8 mouse cellular contexts compared by ENCODE assay signal in genomic region chr13:78198871-78199641, GRCm38 (mm10). TPM values are rescaled to one million over a fixed set of nuclear protein-coding genes. Genes with fewer than 3 reads are reported as not detected.
DNase-seq lines count a peak whose midpoint lies in the region; ATAC-seq lines count a peak whose summit lies in the region.

No protein-coding gene starts in this region.

- WGBS in heart, embryonic 16.5 days: under 1% methylated on average over 85 of the region's 92 CpGs
- WGBS in midbrain, embryonic 13.5 days: under 1% methylated on average over 69 of the region's 92 CpGs

- H3K4me1 ChIP-seq in heart, embryonic 16.5 days (ENCODE audit: control insufficient read depth, insufficient read depth, low read length): peaks cover 10% of the 10 kb centered on the region
- peaks cover 12% of the 10 kb centered on the region for H3K4me1 ChIP-seq in midbrain, embryonic 13.5 days (replicated peaks)

- peaks cover 32% of the 10 kb centered on the region for H3K27me3 ChIP-seq in heart, embryonic 16.5 days (ENCODE audit: control insufficient read depth, insufficient read depth, low read length)
- 0 out of 2 replicates have a peak, but pooled peaks cover 2% of the 10 kb centered on the region for H3K27me3 ChIP-seq in midbrain, embryonic 13.5 days

- peak overlapping the region; percentile 99 for H3K4me2 ChIP-seq in heart, embryonic 16.5 days (ENCODE audit: low read depth, low read length)
- peak overlapping the region; percentile 80 for H3K4me2 ChIP-seq in midbrain, embryonic 13.5 days (replicated peaks)

- peak overlapping the region; percentile 82 for H3K27ac ChIP-seq in heart, embryonic 16.5 days (ENCODE audit: low read length)
- peak overlapping the region; percentile 100 for H3K27ac ChIP-seq in midbrain, embryonic 13.5 days

- ATAC-seq in heart, embryonic 16.5 days (replicated peaks; ENCODE audit: extremely low read depth, insufficient read depth, low FRiP score): peak; percentile 29
- peak; percentile 5 for ATAC-seq in midbrain, embryonic 13.5 days
- ATAC-seq in monocyte, adult 5-6 weeks (replicated peaks; ENCODE audit: insufficient number of reproducible peaks, low FRiP score, low TSS enrichment, poor library complexity, severe bottlenecking): no peak

- no peaks in the 10 kb centered on the region for H3K36me3 ChIP-seq in heart, embryonic 16.5 days (ENCODE audit: control insufficient read depth, insufficient read depth)
- H3K36me3 ChIP-seq in midbrain, embryonic 13.5 days: peaks cover 12% of the 10 kb centered on the region

- DNase-seq in kidney, adult 18-20 months: peak; percentile 62
- DNase-seq in kidney, adult 11 months: no peak
- DNase-seq in NIH3T3 (ENCODE audit: low read depth): peak; percentile 69
- peak; percentile 76 for DNase-seq in embryo, embryonic 11 days
- peak; percentile 51 to 54 for DNase-seq in layer of hippocampus, postnatal 25 days (ENCODE audit: extremely low spot score in 1 of 2, low spot score in 1 of 2)

- peak overlapping the region; percentile 71 for H3K4me3 ChIP-seq in heart, embryonic 16.5 days (ENCODE audit: low read length)
- peak overlapping the region; percentile 94 for H3K4me3 ChIP-seq in midbrain, embryonic 13.5 days (replicated peaks)

- peak overlapping the region; percentile 80 for H3K9ac ChIP-seq in heart, embryonic 16.5 days (ENCODE audit: low read length)
- peak overlapping the region; percentile 100 for H3K9ac ChIP-seq in midbrain, embryonic 13.5 days (replicated peaks)

- no peaks in the 10 kb centered on the region for H3K9me3 ChIP-seq in heart, embryonic 16.5 days (replicated peaks; ENCODE audit: control insufficient read depth, low read length)
- no peaks in the 10 kb centered on the region for H3K9me3 ChIP-seq in midbrain, embryonic 13.5 days

RNA-seq across cellular contexts. Expression of gene Nr2f1, which starts 0.5 kb away (rescaled TPM):
- polyA plus RNA-seq in heart, embryonic 16.5 days (2015; fragmentation: Nextera tagmentation; extraction: Ambion mirVana): 2.3 and 2.8 TPM in 2 replicates
- 10 to 100 TPM; 90.8 to 98.5 TPM for total RNA-seq in layer of hippocampus, postnatal 25 days (2021)
- 76.9 and 83.2 TPM in 2 replicates for polyA plus RNA-seq in midbrain, embryonic 13.5 days (2015; fragmentation: Nextera tagmentation; extraction: Ambion mirVana)
- total RNA-seq in monocyte, adult 5-6 weeks (2017): not detected in 3 replicates

Comparison
In these comparisons a context has a peak if more than half of its experiments do, and no peak if none do; other contexts are left out.
1. RNA of gene Nr2f1, which starts 0.5 kb away (total RNA-seq): 90.8 to 98.5 TPM in layer of hippocampus, postnatal 25 days; not detected in monocyte, adult 5-6 weeks; every median in the first group is over 10 times any median in the second.